Mouse (Mus musculus) lung, adult 2 months (tissue): ENCODE measurements around the gene Lamb2. TPM values are rescaled to one million over a fixed set of nuclear protein-coding genes. Genes with fewer than 3 reads are reported as not detected.

Experiments used
- DNase-seq: peaks from one replicate; pipeline ENCODE4 v3.0.0; 2022
- H3K4me1 ChIP-seq: fragments of 200-500 bp; 2 replicates; pipeline ENCODE4 v1.6.1; 2011; ENCODE audit warnings: low read length; ENCODE audit not compliant: control insufficient read depth, insufficient read depth
- H3K4me3 ChIP-seq: fragments of 200-500 bp; replicated peaks from 2 replicates; pipeline ENCODE3; 2011; ENCODE audit warnings: low read depth, mild to moderate bottlenecking, control low read depth, low read length; ENCODE audit errors: extremely low read depth
- CTCF ChIP-seq: fragments of 200-500 bp; IDR thresholded peaks from 2 replicates; pipeline ENCODE4 v1.5.1; 2011; ENCODE audit warnings: mild to moderate bottlenecking, low read length, control low read depth; ENCODE audit not compliant: insufficient read depth
- POLR2A ChIP-seq: fragments of 200-500 bp; IDR thresholded peaks from 2 replicates; pipeline ENCODE4 v1.6.1; 2011; ENCODE audit warnings: low read depth, mild to moderate bottlenecking, control low read depth, low read length, borderline replicate concordance; ENCODE audit errors: extremely low read depth
- WGBS: fragments of 180-500 bp; shearing (Covaris S2); methylation state at CpG from one replicate; pipeline ENCODE4 v1.1.7; 2018; 5-methylcytosine and 5-hydroxymethylcytosine counted together
- polyA plus RNA-seq: library from polyadenylated mRNA; depleted of rRNA; stranded (reverse); fragments of >200 nt; gene quantifications from 2 replicates; pipeline ENCODE4 v1.2.3, GENCODE M21; 2012; rRNA removed

Gene Lamb2
- polyA plus RNA-seq, 1 experiment = 231 TPM

- peaks cover 4% of the 10 kb centered on the region for H3K4me1 ChIP-seq
- 47% methylated on average over 3 of the region's 3 CpGs for WGBS
- no peak overlapping the region for H3K4me3 ChIP-seq
- no peak for DNase-seq
- no peak for TF ChIP-seq CTCF
These were observed 45.9 kb downstream of the Lamb2 start for GRCm38 (mm10) chr9:108525400-108525799.

DNA sequence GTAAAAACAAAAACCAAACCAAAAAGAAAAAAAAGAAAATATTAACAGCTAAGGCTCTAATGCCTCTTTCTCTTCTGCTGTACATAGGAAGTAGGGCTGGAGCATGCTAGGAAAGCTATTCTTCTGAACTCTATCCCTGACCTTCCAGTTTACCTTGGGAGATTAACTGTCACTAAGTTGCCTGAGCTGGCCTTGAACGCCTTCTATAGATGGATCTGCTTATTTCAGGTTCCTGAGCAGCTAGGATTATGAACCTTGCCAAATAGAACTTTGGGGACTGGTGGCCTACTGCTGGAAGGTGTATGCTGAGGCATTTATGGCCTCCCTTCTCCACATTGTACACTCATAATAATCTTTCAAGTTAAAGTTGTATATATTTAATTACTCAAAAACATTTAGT lies 51.4 kb downstream of the Lamb2 start:
- Histone ChIP-seq H3K4me1 (no peaks in the 10 kb centered on the region), H3K4me3 (no peak overlapping the region)
- DNase-seq = no peak
- WGBS = 77% methylated on average over 1 of the region's 1 CpGs
- TF ChIP-seq POLR2A = no peak

GRCm38 (mm10) chr9:108531496-108531895 lies 52.0 kb downstream of the Lamb2 start:
- TF ChIP-seq CTCF (no peak), POLR2A (no peak)
- WGBS = 94% methylated on average over 1 of the region's 1 CpGs
- DNase-seq = no peak
- no peaks in the 10 kb centered on the region for H3K4me1 ChIP-seq
- no peak overlapping the region for H3K4me3 ChIP-seq

Other genes starting within 250 kb of the Lamb2 start
- gene Dag1, start 215.8 kb upstream of the Lamb2 start, polyA plus RNA-seq = 125 and 170 TPM in 2 replicates
- gene Nicn1, start 189.3 kb upstream of the Lamb2 start, polyA plus RNA-seq = 15.1 and 21.4 TPM in 2 replicates
- 7.0 and 13.3 TPM in 2 replicates for gene Amt, start 182.9 kb upstream of the Lamb2 start, polyA plus RNA-seq
- 167 and 313 TPM in 2 replicates for gene Rhoa, start 173.6 kb upstream of the Lamb2 start, polyA plus RNA-seq
- 64.1 and 75.8 TPM in 2 replicates for gene Tcta, start 173.6 kb upstream of the Lamb2 start, polyA plus RNA-seq
- 1,012 and 1,202 TPM in 2 replicates for gene Gpx1, start 140.8 kb upstream of the Lamb2 start, polyA plus RNA-seq
- gene Usp4, start 131.9 kb upstream of the Lamb2 start, polyA plus RNA-seq = 59.4 and 75.6 TPM in 2 replicates
- 0.58 and 0.66 TPM in 2 replicates for gene 1700102P08Rik, start 86.9 kb upstream of the Lamb2 start, polyA plus RNA-seq
- gene Ccdc36, start 51.3 kb upstream of the Lamb2 start, polyA plus RNA-seq = not detected in 2 replicates
- not detected in 2 replicates for gene BC048562, start 43.3 kb upstream of the Lamb2 start, polyA plus RNA-seq
- 26.8 and 27.2 TPM in 2 replicates for gene Ccdc71, start 19.2 kb upstream of the Lamb2 start, polyA plus RNA-seq
- gene Klhdc8b, start 18.2 kb upstream of the Lamb2 start, polyA plus RNA-seq = 108 and 109 TPM in 2 replicates
- gene Usp19, start 10.9 kb downstream of the Lamb2 start, polyA plus RNA-seq = 134 and 161 TPM in 2 replicates
- gene Qars, start 28.0 kb downstream of the Lamb2 start, polyA plus RNA-seq = 140 and 204 TPM in 2 replicates
- gene Qrich1, start 37.1 kb downstream of the Lamb2 start, polyA plus RNA-seq = 64.4 and 76.6 TPM in 2 replicates
- gene Impdh2, start 80.5 kb downstream of the Lamb2 start, polyA plus RNA-seq = 63.3 and 66.6 TPM in 2 replicates
- 45.5 and 46.3 TPM in 2 replicates for gene Ndufaf3, start 87.7 kb downstream of the Lamb2 start, polyA plus RNA-seq
- gene Dalrd3, start 90.2 kb downstream of the Lamb2 start, polyA plus RNA-seq = 183 and 199 TPM in 2 replicates
- 58.7 and 67.6 TPM in 2 replicates for gene Wdr6, start 99.0 kb downstream of the Lamb2 start, polyA plus RNA-seq
- 19.6 and 22.4 TPM in 2 replicates for gene P4htm, start 117.9 kb downstream of the Lamb2 start, polyA plus RNA-seq
- gene Arih2, start 169.7 kb downstream of the Lamb2 start, polyA plus RNA-seq = 24.6 and 35.4 TPM in 2 replicates
- 22.3 and 24.4 TPM in 2 replicates for gene Slc25a20, start 182.4 kb downstream of the Lamb2 start, polyA plus RNA-seq
- gene Prkar2a, start 209.6 kb downstream of the Lamb2 start, polyA plus RNA-seq = 22.3 and 26.1 TPM in 2 replicates